Mouse (Mus musculus): ENCODE results near the gene Slc25a54.
A peak's percentile ranks its signal among the peaks of the same experiment; 100 is the strongest.

The Slc25a54 gene

GRCm38 (mm10) chr3:109080169-109080568 is at the start of gene Slc25a54:
TSS of gene Slc25a54 (plus strand) at chr3:109080469.
- DNase-seq (ENCODE audit: low read depth, low spot score) = no peak

GRCm38 (mm10) chr3:109030817-109031216 is 49.5 kb upstream of the Slc25a54 start:
- DNase-seq (ENCODE audit: low read depth, low spot score) = no peak

GRCm38 (mm10) chr3:109031626-109032025 is 48.6 kb upstream of the Slc25a54 start:
- DNase-seq (ENCODE audit: low read depth, low spot score) = no peak

GRCm38 (mm10) chr3:109032306-109032705 is 48.0 kb upstream of the Slc25a54 start:
- no peak for DNase-seq (ENCODE audit: low read depth, low spot score)

GRCm38 (mm10) chr3:109034411-109034810 is 45.9 kb upstream of the Slc25a54 start:
- DNase-seq (ENCODE audit: low read depth, low spot score) = no peak

- no peak for DNase-seq (ENCODE audit: low read depth, low spot score)
Measured at GRCm38 (mm10) chr3:109040908-109041307, 39.4 kb upstream of the Slc25a54 start.

GRCm38 (mm10) chr3:109043395-109043794 is 36.9 kb upstream of the Slc25a54 start:
- no peak for DNase-seq (ENCODE audit: low read depth, low spot score)

GRCm38 (mm10) chr3:109046428-109046827 is 33.8 kb upstream of the Slc25a54 start:
- DNase-seq (ENCODE audit: low read depth, low spot score) = no peak

GRCm38 (mm10) chr3:109047707-109048283 is 32.5 kb upstream of the Slc25a54 start:
- no peak for DNase-seq (ENCODE audit: low read depth, low spot score)

- no peak for DNase-seq (ENCODE audit: low read depth, low spot score)
Measured at GRCm38 (mm10) chr3:109051056-109051945, 29.0 kb upstream of the Slc25a54 start.

GRCm38 (mm10) chr3:109051946-109052331 is 28.3 kb upstream of the Slc25a54 start:
- DNase-seq (ENCODE audit: low read depth, low spot score) = no peak

- DNase-seq (ENCODE audit: low read depth, low spot score) = no peak
Measured at GRCm38 (mm10) chr3:109059903-109060302, 20.4 kb upstream of the Slc25a54 start.

- no peak for DNase-seq (ENCODE audit: low read depth, low spot score)
Measured at GRCm38 (mm10) chr3:109062391-109062790, 17.9 kb upstream of the Slc25a54 start.

- DNase-seq (ENCODE audit: low read depth, low spot score) = peak; percentile 22
Measured at GRCm38 (mm10) chr3:109062989-109063388, 17.3 kb upstream of the Slc25a54 start.

- no peak for DNase-seq (ENCODE audit: low read depth, low spot score)
Measured at GRCm38 (mm10) chr3:109084418-109084817, 4.1 kb downstream of the Slc25a54 start.

- no peak for DNase-seq (ENCODE audit: low read depth, low spot score)
Measured at GRCm38 (mm10) chr3:109088460-109088859, 8.2 kb downstream of the Slc25a54 start.

GRCm38 (mm10) chr3:109104702-109105101 is 24.4 kb downstream of the Slc25a54 start:
- DNase-seq (ENCODE audit: low read depth, low spot score) = no peak

- DNase-seq (ENCODE audit: low read depth, low spot score) = no peak
Measured at GRCm38 (mm10) chr3:109117136-109117535, 36.9 kb downstream of the Slc25a54 start.

GRCm38 (mm10) chr3:109119562-109119961 is 39.3 kb downstream of the Slc25a54 start:
- DNase-seq (ENCODE audit: low read depth, low spot score) = no peak

- DNase-seq (ENCODE audit: low read depth, low spot score) = no peak
Measured at GRCm38 (mm10) chr3:109119973-109120372, 39.7 kb downstream of the Slc25a54 start.

- DNase-seq (ENCODE audit: low read depth, low spot score) = no peak
Measured at GRCm38 (mm10) chr3:109122641-109123530, 42.6 kb downstream of the Slc25a54 start, which contains the start of gene Slc25a24. TSS of gene Slc25a24 (plus strand) at chr3:109123149.

GRCm38 (mm10) chr3:109123531-109123981 is 43.3 kb downstream of the Slc25a54 start:
- DNase-seq (ENCODE audit: low read depth, low spot score) = no peak
